Mouse (Mus musculus): ENCODE measurements around the gene 4931428F04Rik. TPM values are rescaled to one million over a fixed set of nuclear protein-coding genes. Genes with fewer than 3 reads are reported as not detected.

4931428F04Rik gene
- total and polyA plus RNA-seq, 2 experiments from 2014 or later, result 70.9 to 146 TPM

GRCm38 (mm10) chr8:105285514-105285913, 4.2 kb downstream of the 4931428F04Rik start:
- ATAC-seq (no peak), DNase-seq (no peak)
- no peak overlapping the region for H3K27ac ChIP-seq (ENCODE audit: low read depth, low read length)
- no peak overlapping the region for H3K9ac ChIP-seq
- no peak overlapping the region for H3K4me2 ChIP-seq (ENCODE audit: low read depth)
- peaks cover 22% of the 10 kb centered on the region for H3K4me1 ChIP-seq (ENCODE audit: insufficient read depth)
- peaks cover 35% of the 10 kb centered on the region for H3K36me3 ChIP-seq (ENCODE audit: insufficient read depth)
- WGBS, result 49% methylated on average over 12 of the region's 12 CpGs
- H3K27me3 ChIP-seq (ENCODE audit: insufficient read depth, low read length), result no peaks in the 10 kb centered on the region
- H3K9me3 ChIP-seq (ENCODE audit: low read length), result no peaks in the 10 kb centered on the region
- TF ChIP-seq CTCF (IDR thresholded peaks at IDR 0.05; ENCODE audit: low read depth), result no peak
- no peak overlapping the region for H3K4me3 ChIP-seq (ENCODE audit: low read depth, low read length)

- Histone ChIP-seq H3K4me2 (ENCODE audit: low read depth) (no peak overlapping the region), H3K36me3 (ENCODE audit: insufficient read depth) (peaks cover 42% of the 10 kb centered on the region), H3K9ac (no peak overlapping the region), H3K27ac (ENCODE audit: low read depth, low read length) (no peak overlapping the region), H3K4me1 (ENCODE audit: insufficient read depth) (peaks cover 17% of the 10 kb centered on the region; the same call in 1 of the 2 replicates), H3K27me3 (ENCODE audit: insufficient read depth, low read length) (peaks cover 4% of the 10 kb centered on the region; the same call in 1 of the 2 replicates), H3K9me3 (ENCODE audit: low read length) (no peaks in the 10 kb centered on the region), H3K4me3 (ENCODE audit: low read depth, low read length) (no peak overlapping the region)
- ATAC-seq (no peak), DNase-seq (no peak)
- WGBS, result 26% methylated on average over 23 of the region's 23 CpGs
- TF ChIP-seq CTCF (IDR thresholded peaks at IDR 0.05; ENCODE audit: low read depth), result peak; percentile 73
Measured at GRCm38 (mm10) chr8:105283074-105283473, 6.6 kb downstream of the 4931428F04Rik start.

- WGBS, result 85% methylated on average over 4 of the region's 4 CpGs
- H3K4me1 ChIP-seq (ENCODE audit: insufficient read depth), result peaks cover 13% of the 10 kb centered on the region; the same call in 1 of the 2 replicates
- DNase-seq (no peak), ATAC-seq (no peak)
- no peak overlapping the region for H3K4me3 ChIP-seq (ENCODE audit: low read depth, low read length)
- H3K9ac ChIP-seq, result no peak overlapping the region
- H3K4me2 ChIP-seq (ENCODE audit: low read depth), result no peak overlapping the region
- no peak for TF ChIP-seq CTCF (IDR thresholded peaks at IDR 0.05; ENCODE audit: low read depth)
- peaks cover 42% of the 10 kb centered on the region for H3K36me3 ChIP-seq (ENCODE audit: insufficient read depth)
- H3K27ac ChIP-seq (ENCODE audit: low read depth, low read length), result no peak overlapping the region
- H3K9me3 ChIP-seq (ENCODE audit: low read length), result no peaks in the 10 kb centered on the region
- peaks cover 9% of the 10 kb centered on the region for H3K27me3 ChIP-seq (ENCODE audit: insufficient read depth, low read length)
Measured at GRCm38 (mm10) chr8:105282239-105282638, 7.4 kb downstream of the 4931428F04Rik start.

DNA sequence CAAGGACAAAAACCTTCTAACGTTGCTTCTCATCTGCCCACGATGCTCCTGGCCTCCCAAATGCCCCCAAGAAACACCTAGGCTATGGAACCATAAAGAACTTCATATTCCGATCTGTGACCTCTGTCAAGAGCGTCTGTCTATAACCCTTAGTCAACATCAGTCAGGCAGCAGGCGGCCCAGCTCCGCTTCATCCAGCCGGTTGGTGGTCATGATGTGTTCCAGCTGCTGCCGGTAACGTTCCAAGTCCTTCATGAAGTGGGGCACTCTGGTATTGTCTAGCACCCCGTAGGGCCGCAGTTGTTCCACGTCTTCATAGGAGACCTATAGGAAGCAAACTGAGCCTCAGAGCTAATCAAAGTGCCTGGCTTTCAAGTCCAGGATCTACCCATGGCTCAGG, 7.8 kb downstream of the 4931428F04Rik start:
- H3K4me2 ChIP-seq (ENCODE audit: low read depth), result no peak overlapping the region
- ATAC-seq, result no peak
- H3K27ac ChIP-seq (ENCODE audit: low read depth, low read length), result no peak overlapping the region
- H3K4me1 ChIP-seq (ENCODE audit: insufficient read depth), result peaks cover 9% of the 10 kb centered on the region; the same call in 1 of the 2 replicates
- 92% methylated on average over 12 of the region's 12 CpGs for WGBS
- H3K36me3 ChIP-seq (ENCODE audit: insufficient read depth), result peaks cover 42% of the 10 kb centered on the region
- H3K9me3 ChIP-seq (ENCODE audit: low read length), result no peaks in the 10 kb centered on the region
- no peak overlapping the region for H3K9ac ChIP-seq
- TF ChIP-seq CTCF (IDR thresholded peaks at IDR 0.05; ENCODE audit: low read depth), result no peak
- no peak for DNase-seq
- H3K4me3 ChIP-seq (ENCODE audit: low read depth, low read length), result no peak overlapping the region
- H3K27me3 ChIP-seq (ENCODE audit: insufficient read depth, low read length), result peaks cover 13% of the 10 kb centered on the region

- Histone ChIP-seq H3K9ac (no peak overlapping the region), H3K4me1 (ENCODE audit: insufficient read depth) (peaks cover 4% of the 10 kb centered on the region; the same call in 1 of the 2 replicates), H3K4me2 (ENCODE audit: low read depth) (no peak overlapping the region), H3K36me3 (ENCODE audit: insufficient read depth) (peaks cover 42% of the 10 kb centered on the region), H3K4me3 (ENCODE audit: low read depth, low read length) (no peak overlapping the region), H3K27me3 (ENCODE audit: insufficient read depth, low read length) (peaks cover 14% of the 10 kb centered on the region), H3K27ac (ENCODE audit: low read depth, low read length) (no peak overlapping the region), H3K9me3 (ENCODE audit: low read length) (no peaks in the 10 kb centered on the region)
- WGBS, result 71% methylated on average over 3 of the region's 3 CpGs
- DNase-seq (no peak), ATAC-seq (no peak)
- no peak for TF ChIP-seq CTCF (IDR thresholded peaks at IDR 0.05; ENCODE audit: low read depth)
Measured at GRCm38 (mm10) chr8:105280567-105280966, 9.1 kb downstream of the 4931428F04Rik start.

DNA sequence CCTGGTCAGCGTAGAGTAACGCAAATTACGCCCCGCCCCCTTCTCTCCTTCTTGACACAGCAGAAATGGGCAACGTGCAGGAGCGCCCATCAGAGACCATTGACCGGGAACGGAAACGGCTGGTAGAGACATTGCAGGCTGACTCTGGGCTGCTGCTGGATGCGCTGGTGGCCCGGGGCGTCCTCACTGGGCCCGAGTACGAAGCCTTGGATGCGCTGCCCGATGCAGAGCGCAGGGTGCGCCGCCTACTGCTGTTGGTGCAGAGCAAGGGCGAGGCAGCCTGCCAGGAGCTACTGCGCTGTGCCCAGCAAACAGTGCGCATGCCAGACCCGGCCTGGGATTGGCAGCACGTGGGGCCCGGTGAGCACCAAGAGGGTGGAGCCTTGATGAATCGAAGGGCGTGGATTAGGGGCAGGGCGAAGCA, 10.7 kb downstream of the 4931428F04Rik start:
- peak overlapping the region; percentile 19 for H3K4me3 ChIP-seq (ENCODE audit: low read depth, low read length)
- H3K27me3 ChIP-seq (ENCODE audit: insufficient read depth, low read length), result peaks cover 29% of the 10 kb centered on the region
- peak overlapping the region; percentile 31; the same call in 1 of the 2 replicates for H3K9ac ChIP-seq

GRCm38 (mm10) chr8:105276292-105277120, 13.2 kb downstream of the 4931428F04Rik start:
- 4% methylated on average over 30 of the region's 30 CpGs for WGBS
- Histone ChIP-seq H3K9ac (peak overlapping the region; percentile 44), H3K4me2 (ENCODE audit: low read depth) (peak overlapping the region; percentile 62), H3K4me1 (ENCODE audit: insufficient read depth) (0 out of 2 replicates have a peak, but pooled peaks cover 4% of the 10 kb centered on the region), H3K27me3 (ENCODE audit: insufficient read depth, low read length) (peaks cover 42% of the 10 kb centered on the region), H3K36me3 (ENCODE audit: insufficient read depth) (peaks cover 10% of the 10 kb centered on the region), H3K27ac (ENCODE audit: low read depth, low read length) (no peak overlapping the region), H3K4me3 (ENCODE audit: low read depth, low read length) (peak overlapping the region; percentile 38), H3K9me3 (ENCODE audit: low read length) (no peaks in the 10 kb centered on the region)
- ATAC-seq (peak; percentile 69), DNase-seq (peak; percentile 70)
- 0 out of 2 replicates have a peak, but pooled peaks have one; percentile 4 for TF ChIP-seq CTCF (IDR thresholded peaks at IDR 0.05; ENCODE audit: low read depth)

More for the DNA sequence above, 10.7 kb downstream of the 4931428F04Rik start:
- 3% methylated on average over 28 of the region's 28 CpGs for WGBS
- ATAC-seq, result peak; percentile 56
- peak; percentile 75 for DNase-seq
- Histone ChIP-seq H3K36me3 (ENCODE audit: insufficient read depth) (peaks cover 32% of the 10 kb centered on the region), H3K27ac (ENCODE audit: low read depth, low read length) (no peak overlapping the region), H3K4me2 (ENCODE audit: low read depth) (peak overlapping the region; percentile 50), H3K9me3 (ENCODE audit: low read length) (no peaks in the 10 kb centered on the region), H3K4me1 (ENCODE audit: insufficient read depth) (0 out of 2 replicates have a peak, but pooled peaks cover 4% of the 10 kb centered on the region)
- peak; percentile 57 for TF ChIP-seq CTCF (IDR thresholded peaks at IDR 0.05; ENCODE audit: low read depth)
